Mouse (Mus musculus) liver, postnatal 0 days (tissue): ENCODE results near the gene Zmynd10.

ENCODE experiments used
- CTCF ChIP-seq: sonication (generic); IDR thresholded peaks from 2 replicates; pipeline ENCODE4 v1.5.1; 2016; ENCODE audit warnings: antibody characterized with exemption, low read depth
- EP300 ChIP-seq: IDR thresholded peaks from 2 replicates; pipeline ENCODE4 v1.6.1; 2016; ENCODE audit warnings: antibody characterized with exemption, low read depth, mild to moderate bottlenecking

GRCm38 (mm10) chr9:107500708-107501286 is 46.3 kb upstream of the Zmynd10 start:
- no peak for TF ChIP-seq CTCF
- no peak for TF ChIP-seq EP300
